Mouse (Mus musculus): Measurements from ENCODE around the gene Tusc2.

DNA sequence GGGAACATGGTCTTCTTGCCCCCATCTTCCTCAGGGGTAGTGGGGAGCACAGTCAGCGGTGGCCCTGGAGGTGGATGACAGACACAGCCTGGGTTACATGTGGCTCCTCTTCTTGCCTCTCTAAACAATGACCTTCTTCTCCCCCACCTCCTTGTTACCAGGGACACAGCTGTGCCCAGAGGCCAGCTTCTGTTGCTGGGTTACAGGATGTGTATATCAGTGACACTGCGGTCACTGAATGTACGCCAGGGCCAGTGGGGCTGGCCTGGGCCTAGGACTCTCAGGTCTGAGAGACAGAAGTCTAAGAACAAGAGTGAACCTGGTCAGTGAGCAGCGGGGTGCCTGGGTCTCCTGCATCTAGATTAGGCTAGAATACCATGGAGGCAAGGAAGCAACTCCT lies 52.0 kb downstream of the Tusc2 start:
- TF ChIP-seq CTCF (IDR thresholded peaks at IDR 0.05; ENCODE audit: borderline replicate concordance, insufficient read depth, low read depth, low read length) = no peak
- TF ChIP-seq POLR2A (IDR thresholded peaks at IDR 0.05; ENCODE audit: borderline replicate concordance, insufficient read depth, low read length) = no peak

All from cerebellum, adult 2 months (tissue).